Mouse (Mus musculus) midbrain, embryonic 12.5 days (tissue): ENCODE measurements around the gene Gm26620. TPM values are rescaled to one million over a fixed set of nuclear protein-coding genes. Genes with fewer than 3 reads are reported as not detected.

ENCODE experiments used
- ATAC-seq: fragments of 200-750 bp; cut with Nextera tagmentation; 2 replicates; pipeline ENCODE4 v1.8.0; 2017; ENCODE audit warnings: low read depth, moderate TSS enrichment, moderate library complexity; ENCODE audit not compliant: low FRiP score
- H3K27ac ChIP-seq: fragments of 300-500 bp; sonication (generic); replicated peaks from 2 replicates; pipeline ENCODE4 v1.5.1; 2016; ENCODE audit warnings: mild to moderate bottlenecking
- H3K27me3 ChIP-seq: fragments of 300-500 bp; sonication (generic); 2 replicates; pipeline ENCODE4 v1.6.1; 2016; ENCODE audit warnings: mild to moderate bottlenecking
- H3K36me3 ChIP-seq: fragments of 300-500 bp; sonication (generic); 2 replicates; pipeline ENCODE4 v1.6.1; 2016
- H3K4me1 ChIP-seq: fragments of 300-500 bp; sonication (generic); 2 replicates; pipeline ENCODE4 v1.6.1; 2016
- H3K4me2 ChIP-seq: fragments of 300-500 bp; sonication (generic); replicated peaks from 2 replicates; pipeline ENCODE4 v1.6.1; 2016; ENCODE audit warnings: mild to moderate bottlenecking, moderate library complexity
- H3K4me3 ChIP-seq: fragments of 300-500 bp; sonication (generic); 2 replicates; pipeline ENCODE4 v1.5.1; 2016; ENCODE audit warnings: mild to moderate bottlenecking
- H3K9ac ChIP-seq: fragments of 300-500 bp; sonication (generic); replicated peaks from 2 replicates; pipeline ENCODE4 v1.6.1; 2016; ENCODE audit warnings: mild to moderate bottlenecking, moderate library complexity
- H3K9me3 ChIP-seq: fragments of 300-500 bp; sonication (generic); 2 replicates; pipeline ENCODE4 v1.6.1; 2016; ENCODE audit warnings: mild to moderate bottlenecking
- WGBS: fragments of 180-500 bp; shearing (Covaris S2); methylation state at CpG from one replicate; pipeline ENCODE4 v1.1.7; 2016; 5-methylcytosine and 5-hydroxymethylcytosine counted together
- polyA plus RNA-seq: library from polyadenylated mRNA; unstranded; fragments of >200 nt; fragmentation: Nextera tagmentation; extraction: Ambion mirVana; gene quantifications from 2 replicates; pipeline ENCODE4 v1.2.1, GENCODE M21; 2016

Gm26620 gene
- polyA plus RNA-seq: 0.33 TPM in 1 of 2 replicates, not detected in the other

DNA sequence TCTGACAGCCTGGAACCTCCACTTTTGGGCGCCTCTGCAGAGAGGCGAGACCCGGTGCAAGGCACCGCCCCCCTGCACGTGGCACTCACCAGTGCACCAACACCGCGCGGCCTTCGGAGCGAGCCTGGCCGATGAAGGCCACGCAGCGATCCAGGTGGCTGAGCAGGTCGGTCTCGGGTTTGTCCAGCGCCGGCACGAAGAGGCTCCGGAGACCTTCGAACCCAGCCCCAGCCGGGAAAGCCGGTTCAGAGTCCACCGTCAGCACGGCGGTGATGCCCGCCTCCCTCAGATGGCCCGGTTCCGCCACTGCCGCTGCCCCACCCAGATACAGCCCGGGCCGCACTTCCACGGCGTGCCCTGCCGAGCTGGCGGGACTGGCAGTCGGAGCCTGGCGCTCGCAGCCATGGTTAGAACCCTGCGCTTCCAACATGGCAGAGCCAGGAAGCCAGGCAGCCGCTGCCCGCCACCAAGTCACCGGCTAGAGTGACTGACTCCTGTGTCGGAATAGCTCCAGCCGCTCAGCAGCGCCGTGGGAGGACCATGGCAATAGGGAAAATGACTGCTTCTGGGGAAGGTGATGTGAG lies at the start of gene Gm26620, which contains the start of gene Dusp12:
Gene Gm26620 (plus strand): TSS at position 88 of the 584 bp plus-strand sequence.
Gene Dusp12 (minus strand): TSS at position 563 of the 584 bp plus-strand sequence.
- no peaks in the 10 kb centered on the region for H3K27me3 ChIP-seq
- under 1% methylated on average over 46 of the region's 46 CpGs for WGBS
- H3K4me1 ChIP-seq: peaks cover 7% of the 10 kb centered on the region
- ATAC-seq: peak; percentile 92
- peak within 1 kb of the TSS; percentile 94 for H3K4me3 ChIP-seq
- peak within 1 kb of the TSS; percentile 91 for H3K9ac ChIP-seq
- H3K9me3 ChIP-seq: no peaks in the 10 kb centered on the region
- peak within 1 kb of the TSS; percentile 72 for H3K4me2 ChIP-seq
- peaks cover 11% of the 10 kb centered on the region for H3K36me3 ChIP-seq
- peak within 1 kb of the TSS; percentile 74 for H3K27ac ChIP-seq

- no peak for ATAC-seq
- H3K27me3 ChIP-seq: no peaks in the 10 kb centered on the region
- no peaks in the 10 kb centered on the region for H3K4me1 ChIP-seq
- no peaks in the 10 kb centered on the region for H3K9me3 ChIP-seq
- no peak overlapping the region for H3K27ac ChIP-seq
- H3K4me2 ChIP-seq: no peak overlapping the region
- H3K4me3 ChIP-seq: no peak overlapping the region
- no peak overlapping the region for H3K9ac ChIP-seq
- H3K36me3 ChIP-seq: 0 out of 2 replicates have a peak, but pooled peaks cover 2% of the 10 kb centered on the region
Measured at GRCm38 (mm10) chr1:170839685-170840084, 45.2 kb upstream of the Gm26620 start.

- no peaks in the 10 kb centered on the region for H3K4me1 ChIP-seq
- H3K9me3 ChIP-seq: no peaks in the 10 kb centered on the region
- H3K4me3 ChIP-seq: no peak overlapping the region
- H3K27ac ChIP-seq: no peak overlapping the region
- H3K4me2 ChIP-seq: no peak overlapping the region
- no peaks in the 10 kb centered on the region for H3K36me3 ChIP-seq
- H3K9ac ChIP-seq: no peak overlapping the region
- no peaks in the 10 kb centered on the region for H3K27me3 ChIP-seq
- WGBS: 58% methylated on average over 8 of the region's 8 CpGs
- ATAC-seq: no peak
Measured at GRCm38 (mm10) chr1:170844380-170844779, 40.5 kb upstream of the Gm26620 start.

DNA sequence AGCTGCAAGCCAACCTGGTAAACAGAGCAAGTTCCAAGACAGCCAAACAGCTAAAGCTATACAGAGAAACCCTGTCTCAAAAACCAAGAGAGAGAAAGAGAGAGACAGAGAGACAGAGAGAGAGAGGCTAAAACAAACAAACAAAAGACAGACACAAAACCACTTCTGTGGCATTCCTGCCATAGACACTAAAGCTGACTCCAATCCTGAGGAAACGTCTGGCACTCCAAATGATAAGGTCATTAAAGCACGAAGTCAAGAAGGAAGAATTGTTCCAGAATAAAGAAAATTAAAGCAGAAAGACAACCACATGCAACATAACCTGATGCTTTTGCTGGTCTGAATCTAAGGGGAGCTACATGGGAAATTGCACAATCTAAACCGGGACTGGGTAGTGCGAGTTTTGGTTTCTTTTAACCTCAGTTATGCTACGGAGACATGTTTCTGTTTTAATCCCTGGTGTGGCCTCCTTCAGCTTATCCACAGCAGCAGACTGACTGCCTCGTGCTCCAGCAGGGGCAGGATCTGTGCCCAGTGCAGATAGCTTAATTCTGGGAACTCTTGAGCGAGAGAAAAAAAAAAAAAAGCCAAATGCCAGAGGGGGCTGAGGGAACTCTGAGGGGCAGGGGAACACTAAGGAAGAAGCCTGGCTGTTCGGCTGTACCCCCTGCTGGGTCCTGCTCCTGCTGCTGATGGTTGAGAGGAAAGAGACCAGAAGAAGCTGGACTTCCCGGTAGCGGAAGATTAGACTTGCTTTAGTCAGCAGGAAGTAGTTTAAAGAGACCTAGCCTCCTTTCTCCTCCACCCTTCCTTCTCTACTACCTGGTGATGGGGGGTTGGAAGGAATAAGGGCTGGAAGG lies 39.2 kb upstream of the Gm26620 start:
- 41% methylated on average over 10 of the region's 10 CpGs for WGBS
- Histone ChIP-seq H3K9ac (no peak overlapping the region), H3K27me3 (no peaks in the 10 kb centered on the region), H3K4me1 (no peaks in the 10 kb centered on the region), H3K36me3 (peaks cover 8% of the 10 kb centered on the region; the same call in 1 of the 2 replicates), H3K9me3 (no peaks in the 10 kb centered on the region), H3K4me2 (no peak overlapping the region), H3K4me3 (no peak overlapping the region), H3K27ac (no peak overlapping the region)
- ATAC-seq: no peak

DNA sequence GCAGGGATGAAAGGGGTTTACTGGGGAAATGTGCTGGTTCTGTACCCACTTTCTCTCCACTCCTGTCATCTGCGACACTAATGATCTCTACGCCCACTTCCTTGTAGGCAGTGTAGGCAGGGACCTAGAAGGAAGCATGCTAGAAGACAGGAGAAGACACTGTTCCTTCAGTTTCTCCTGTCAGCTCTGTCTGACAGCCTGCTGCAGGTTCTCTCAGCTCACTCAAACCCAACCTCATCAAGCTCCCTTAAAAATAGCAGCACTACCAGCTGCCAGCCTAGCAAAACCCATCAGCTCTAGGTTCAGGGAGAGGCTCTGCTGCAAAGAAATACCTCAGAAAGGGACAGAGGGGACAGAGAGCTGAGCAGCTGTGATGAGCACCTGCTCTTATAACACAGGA lies 34.9 kb upstream of the Gm26620 start:
- H3K4me1 ChIP-seq: no peaks in the 10 kb centered on the region
- H3K36me3 ChIP-seq: peaks cover 14% of the 10 kb centered on the region; the same call in 1 of the 2 replicates
- no peak overlapping the region for H3K4me2 ChIP-seq
- H3K9ac ChIP-seq: no peak overlapping the region
- H3K4me3 ChIP-seq: no peak overlapping the region
- ATAC-seq: no peak
- 93% methylated on average over 2 of the region's 2 CpGs for WGBS
- no peak overlapping the region for H3K27ac ChIP-seq
- no peaks in the 10 kb centered on the region for H3K9me3 ChIP-seq
- H3K27me3 ChIP-seq: no peaks in the 10 kb centered on the region

GRCm38 (mm10) chr1:170850637-170851624 lies 33.9 kb upstream of the Gm26620 start:
- 90% methylated on average over 23 of the region's 23 CpGs for WGBS
- Histone ChIP-seq H3K27ac (no peak overlapping the region), H3K9ac (no peak overlapping the region), H3K36me3 (peaks cover 14% of the 10 kb centered on the region; the same call in 1 of the 2 replicates), H3K4me2 (no peak overlapping the region), H3K9me3 (no peaks in the 10 kb centered on the region), H3K4me3 (no peak overlapping the region), H3K4me1 (no peaks in the 10 kb centered on the region), H3K27me3 (no peaks in the 10 kb centered on the region)
- no peak for ATAC-seq

GRCm38 (mm10) chr1:170853604-170854003 lies 31.3 kb upstream of the Gm26620 start:
- H3K4me3 ChIP-seq: no peak overlapping the region
- WGBS: 98% methylated on average over 3 of the region's 3 CpGs
- no peak overlapping the region for H3K9ac ChIP-seq
- ATAC-seq: no peak
- no peaks in the 10 kb centered on the region for H3K4me1 ChIP-seq
- H3K9me3 ChIP-seq: no peaks in the 10 kb centered on the region
- H3K36me3 ChIP-seq: peaks cover 14% of the 10 kb centered on the region; the same call in 1 of the 2 replicates
- no peak overlapping the region for H3K27ac ChIP-seq
- H3K4me2 ChIP-seq: no peak overlapping the region
- H3K27me3 ChIP-seq: no peaks in the 10 kb centered on the region

GRCm38 (mm10) chr1:170855056-170855760 lies 29.7 kb upstream of the Gm26620 start:
- no peak overlapping the region for H3K27ac ChIP-seq
- no peak overlapping the region for H3K4me2 ChIP-seq
- H3K4me3 ChIP-seq: no peak overlapping the region
- WGBS: 84% methylated on average over 13 of the region's 13 CpGs
- H3K4me1 ChIP-seq: no peaks in the 10 kb centered on the region
- no peaks in the 10 kb centered on the region for H3K27me3 ChIP-seq
- H3K9ac ChIP-seq: no peak overlapping the region
- H3K36me3 ChIP-seq: peaks cover 11% of the 10 kb centered on the region; the same call in 1 of the 2 replicates
- H3K9me3 ChIP-seq: no peaks in the 10 kb centered on the region
- ATAC-seq: no peak

DNA sequence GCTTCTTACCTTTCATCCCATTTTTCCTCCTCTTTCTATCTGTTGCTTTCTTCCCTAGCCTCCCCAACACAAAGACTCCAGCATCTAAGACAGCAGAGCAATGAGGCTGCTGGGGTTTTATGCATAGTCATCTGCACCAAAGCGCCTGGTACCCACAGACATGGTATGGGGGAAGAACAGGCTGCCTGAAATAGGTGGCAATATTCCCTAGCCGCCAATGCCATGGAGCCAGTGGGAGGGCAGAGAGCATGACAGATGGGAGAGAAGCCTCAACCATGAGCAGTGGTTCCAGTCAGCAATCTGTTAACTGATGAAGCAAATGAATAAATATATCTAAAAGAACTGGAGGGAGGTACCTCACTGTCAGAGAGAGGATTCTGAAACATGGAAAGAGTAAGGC lies 27.5 kb upstream of the Gm26620 start:
- H3K9me3 ChIP-seq: no peaks in the 10 kb centered on the region
- H3K4me2 ChIP-seq: no peak overlapping the region
- H3K9ac ChIP-seq: no peak overlapping the region
- no peaks in the 10 kb centered on the region for H3K27me3 ChIP-seq
- H3K27ac ChIP-seq: no peak overlapping the region
- H3K36me3 ChIP-seq: 0 out of 2 replicates have a peak, but pooled peaks cover 4% of the 10 kb centered on the region
- no peak for ATAC-seq
- no peak overlapping the region for H3K4me3 ChIP-seq
- H3K4me1 ChIP-seq: no peaks in the 10 kb centered on the region
- WGBS: 86% methylated on average over 2 of the region's 2 CpGs

DNA sequence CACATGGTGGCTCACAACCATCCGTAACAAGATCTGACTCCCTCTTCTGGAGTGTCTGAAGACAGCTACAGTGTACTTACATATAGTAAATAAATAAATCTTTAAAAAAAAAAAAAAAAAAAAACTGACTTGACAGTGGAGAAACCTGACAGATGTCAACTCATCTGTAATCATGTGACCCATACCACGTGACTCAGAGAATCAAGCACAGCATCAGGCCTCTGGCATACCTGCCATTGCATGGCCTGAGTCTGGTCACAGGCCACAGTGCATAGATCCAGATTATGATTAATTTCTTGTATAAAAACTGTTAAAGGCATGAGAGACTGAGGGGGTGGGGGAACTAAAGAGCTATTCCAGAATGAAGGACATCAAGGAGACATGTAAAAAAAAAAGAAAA lies 26.0 kb upstream of the Gm26620 start:
- no peak overlapping the region for H3K4me3 ChIP-seq
- no peak overlapping the region for H3K27ac ChIP-seq
- no peak overlapping the region for H3K9ac ChIP-seq
- no peaks in the 10 kb centered on the region for H3K27me3 ChIP-seq
- no peaks in the 10 kb centered on the region for H3K36me3 ChIP-seq
- no peaks in the 10 kb centered on the region for H3K4me1 ChIP-seq
- 87% methylated on average over 2 of the region's 2 CpGs for WGBS
- no peak for ATAC-seq
- H3K4me2 ChIP-seq: no peak overlapping the region
- no peaks in the 10 kb centered on the region for H3K9me3 ChIP-seq
